Mouse (Mus musculus): ENCODE results near the gene Wdr78. TPM values are rescaled to one million over a fixed set of nuclear protein-coding genes. Genes with fewer than 3 reads are reported as not detected.

The Wdr78 gene
- 5.8 TPM for polyA plus RNA-seq (2015; fragmentation: Illumina TruSeq; extraction: RNeasy Lipid Tissue Mini Kit (QIAGEN cat#74804); ENCODE audit: insufficient read depth, low replicate concordance)

DNA sequence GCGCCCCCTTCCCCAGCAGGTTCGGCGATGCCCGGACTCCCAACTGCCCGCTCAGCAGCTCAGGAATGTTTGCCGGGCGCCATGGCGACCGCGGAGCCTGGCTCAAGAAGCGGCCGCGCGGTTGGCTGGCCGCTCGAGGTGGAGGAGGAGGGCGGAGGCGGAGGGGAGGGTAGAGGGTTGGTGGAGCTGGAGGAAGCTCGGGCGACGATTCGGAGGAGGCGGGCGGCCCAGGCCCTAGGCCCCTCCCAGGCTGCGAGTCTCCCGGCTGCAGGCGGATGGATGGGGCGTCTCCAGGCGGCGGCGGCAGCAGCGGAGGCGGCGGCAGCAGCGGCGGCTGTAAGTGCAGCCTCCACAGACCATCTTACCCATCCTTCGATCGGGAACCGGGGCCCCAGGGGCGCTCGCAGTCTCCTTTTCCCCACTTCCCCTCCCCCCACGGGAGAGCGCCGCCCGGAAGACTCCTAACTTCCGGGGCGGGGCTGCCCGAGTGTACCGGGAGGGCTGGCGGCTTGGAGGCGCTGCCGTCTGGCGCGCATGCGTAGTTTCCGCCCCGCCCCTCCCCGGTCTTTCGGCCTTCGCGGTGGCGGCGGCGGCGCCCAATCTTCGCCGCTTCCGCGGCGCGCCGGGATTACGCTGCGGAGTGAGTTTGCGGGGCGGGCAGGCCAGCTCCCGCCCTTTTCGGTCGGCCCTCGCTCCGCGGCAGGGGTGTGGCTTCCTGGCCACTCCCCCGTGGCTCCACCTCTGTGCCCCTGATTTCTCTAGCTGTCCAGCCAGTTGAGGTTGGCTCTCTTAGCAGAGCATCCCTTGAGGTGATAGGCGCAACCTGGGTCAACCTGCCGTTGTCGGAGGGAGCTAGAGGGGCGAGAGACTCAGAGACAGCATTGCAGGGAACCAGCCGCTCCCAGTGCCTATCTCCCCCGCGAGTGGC lies at the start of gene Wdr78, which contains the start of gene Mier1:
Wdr78 (minus strand) TSS at position 372 of the 928 bp plus-strand sequence.
Mier1 (plus strand) TSS at position 207 of the 928 bp plus-strand sequence.

DNA sequence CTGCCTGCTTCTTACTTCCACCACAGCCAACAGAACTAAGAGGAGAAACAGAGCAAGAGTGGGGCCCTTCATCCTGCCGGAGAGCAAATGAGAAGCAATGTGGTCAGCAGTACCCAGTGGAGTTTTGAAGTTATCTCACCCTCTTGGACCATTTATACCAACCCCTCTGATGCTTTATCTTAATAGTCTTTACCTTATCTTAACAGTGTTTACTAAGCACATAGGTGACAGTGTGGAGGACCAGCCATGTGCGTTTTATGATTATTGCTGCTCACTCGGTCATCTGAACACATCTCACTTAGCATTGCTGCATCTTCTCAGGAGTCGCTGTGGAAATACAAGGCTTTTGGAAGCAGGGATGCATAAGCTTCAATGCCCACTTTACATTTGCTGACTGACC lies 87.7 kb downstream of the Wdr78 start, which contains the start of gene Insl5:
Insl5 (minus strand) TSS at position 222 of the 400 bp plus-strand sequence.

Other genes with a start within 250 kb of the Wdr78 start
- gene Tctex1d1, start 135.9 kb downstream of the Wdr78 start, polyA plus RNA-seq (2015; fragmentation: Illumina TruSeq; extraction: RNeasy Lipid Tissue Mini Kit (QIAGEN cat#74804); ENCODE audit: insufficient read depth, low replicate concordance), result not detected
- not detected for gene Insl5, start 87.7 kb downstream of the Wdr78 start, polyA plus RNA-seq (2015; fragmentation: Illumina TruSeq; extraction: RNeasy Lipid Tissue Mini Kit (QIAGEN cat#74804); ENCODE audit: insufficient read depth, low replicate concordance)
- gene Mier1, start 165 bp downstream of the Wdr78 start, polyA plus RNA-seq (2015; fragmentation: Illumina TruSeq; extraction: RNeasy Lipid Tissue Mini Kit (QIAGEN cat#74804); ENCODE audit: insufficient read depth, low replicate concordance), result 106 TPM
- gene Slc35d1, start 100.6 kb upstream of the Wdr78 start, polyA plus RNA-seq (2015; fragmentation: Illumina TruSeq; extraction: RNeasy Lipid Tissue Mini Kit (QIAGEN cat#74804); ENCODE audit: insufficient read depth, low replicate concordance), result 9.0 TPM
- not detected for gene 4921539E11Rik, start 176.3 kb upstream of the Wdr78 start, polyA plus RNA-seq (2015; fragmentation: Illumina TruSeq; extraction: RNeasy Lipid Tissue Mini Kit (QIAGEN cat#74804); ENCODE audit: insufficient read depth, low replicate concordance)
- 22.8 TPM for gene Oma1, start 199.3 kb upstream of the Wdr78 start, polyA plus RNA-seq (2015; fragmentation: Illumina TruSeq; extraction: RNeasy Lipid Tissue Mini Kit (QIAGEN cat#74804); ENCODE audit: insufficient read depth, low replicate concordance)

Data from spleen, adult 10 weeks (tissue).